Mouse (Mus musculus) liver, embryonic 11.5 days (tissue): ENCODE data around the gene Ppp1r12b. TPM values are rescaled to one million over a fixed set of nuclear protein-coding genes. Genes with fewer than 3 reads are reported as not detected.

Experiments
- ATAC-seq: fragments of 200-750 bp; cut with Nextera tagmentation; replicated peaks from 2 replicates; pipeline ENCODE4 v1.8.0; 2017; ENCODE audit warnings: moderate number of reproducible peaks, mild to moderate bottlenecking, moderate TSS enrichment, moderate library complexity; ENCODE audit not compliant: low FRiP score
- DNase-seq: peaks from one replicate; pipeline ENCODE4 v3.0.0-alpha.2; 2017; ENCODE audit warnings: low spot score
- H3K27ac ChIP-seq: fragments of 300-500 bp; sonication (generic); 2 replicates; pipeline ENCODE4 v1.5.1; 2014; ENCODE audit warnings: mild to moderate bottlenecking, low read depth, low read length, control low read depth
- H3K27me3 ChIP-seq: fragments of 300-500 bp; sonication (generic); replicated peaks from 2 replicates; pipeline ENCODE4 v1.6.1; 2014; ENCODE audit warnings: low read length, mixed read lengths; ENCODE audit not compliant: control insufficient read depth, insufficient read depth
- H3K36me3 ChIP-seq: fragments of 300-500 bp; sonication (generic); 2 replicates; pipeline ENCODE4 v1.6.1; 2014; ENCODE audit warnings: mild to moderate bottlenecking, low read length, moderate library complexity, mixed read lengths; ENCODE audit not compliant: control insufficient read depth, insufficient read depth
- H3K4me1 ChIP-seq: fragments of 300-500 bp; sonication (generic); replicated peaks from 2 replicates; pipeline ENCODE4 v1.6.1; 2014; ENCODE audit warnings: low read length, mixed read lengths; ENCODE audit not compliant: control insufficient read depth, insufficient read depth
- H3K4me2 ChIP-seq: fragments of 300-500 bp; sonication (generic); 2 replicates; pipeline ENCODE4 v1.6.1; 2014; ENCODE audit warnings: mild to moderate bottlenecking, control low read depth, moderate library complexity
- H3K4me3 ChIP-seq: fragments of 300-500 bp; sonication (generic); 2 replicates; pipeline ENCODE4 v1.5.1; 2014; ENCODE audit warnings: low read depth, low read length, control low read depth
- H3K9ac ChIP-seq: fragments of 300-500 bp; sonication (generic); 2 replicates; pipeline ENCODE4 v1.6.1; 2014; ENCODE audit warnings: low read depth, low read length, control low read depth
- H3K9me3 ChIP-seq: fragments of 300-500 bp; sonication (generic); 2 replicates; pipeline ENCODE4 v1.6.1; 2016; ENCODE audit warnings: low read length, inconsistent platforms, mixed read lengths; ENCODE audit not compliant: control insufficient read depth
- WGBS: fragments of 180-500 bp; shearing (Covaris S2); extraction: QIAGEN DNeasy Blood & Tissue Kit; methylation state at CpG from one replicate; pipeline ENCODE4 v1.1.7; 2014; 5-methylcytosine and 5-hydroxymethylcytosine counted together
- polyA plus RNA-seq: library from polyadenylated mRNA; unstranded; fragments of >200 nt; fragmentation: Nextera tagmentation; extraction: Ambion mirVana; gene quantifications from 2 replicates; pipeline ENCODE4 v1.2.1, GENCODE M21; 2014

Gene Ppp1r12b
- polyA plus RNA-seq, 1 experiment from 2014 or later: 4.4 TPM

DNA sequence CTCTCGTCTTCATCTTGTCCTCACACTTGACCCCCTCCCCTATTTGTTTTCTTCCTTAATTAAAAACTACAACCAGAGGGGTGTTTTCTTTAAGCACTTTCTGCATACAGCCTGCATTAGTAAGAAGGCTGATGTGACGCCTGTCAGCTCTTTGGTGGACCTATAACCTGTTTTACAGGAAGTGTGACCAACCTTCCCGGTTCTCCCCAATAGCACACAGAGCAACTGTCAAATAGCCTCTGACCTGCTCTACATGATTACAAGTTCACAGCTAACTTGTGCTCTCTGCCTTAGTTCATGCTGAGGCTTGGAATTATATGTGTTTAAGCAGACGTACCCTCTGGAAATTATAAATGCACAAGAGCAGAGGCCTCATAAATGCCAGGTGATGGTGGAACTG is 189.3 kb downstream of the Ppp1r12b start:
- 83% methylated on average over 4 of the region's 4 CpGs for WGBS
- Histone ChIP-seq H3K4me3 (no peak overlapping the region), H3K27me3 (no peaks in the 10 kb centered on the region), H3K27ac (no peak overlapping the region), H3K4me2 (no peak overlapping the region), H3K4me1 (peaks cover 4% of the 10 kb centered on the region), H3K9me3 (no peaks in the 10 kb centered on the region), H3K9ac (no peak overlapping the region), H3K36me3 (0 out of 2 replicates have a peak, but pooled peaks cover 2% of the 10 kb centered on the region)
- DNase-seq (no peak), ATAC-seq (no peak)

DNA sequence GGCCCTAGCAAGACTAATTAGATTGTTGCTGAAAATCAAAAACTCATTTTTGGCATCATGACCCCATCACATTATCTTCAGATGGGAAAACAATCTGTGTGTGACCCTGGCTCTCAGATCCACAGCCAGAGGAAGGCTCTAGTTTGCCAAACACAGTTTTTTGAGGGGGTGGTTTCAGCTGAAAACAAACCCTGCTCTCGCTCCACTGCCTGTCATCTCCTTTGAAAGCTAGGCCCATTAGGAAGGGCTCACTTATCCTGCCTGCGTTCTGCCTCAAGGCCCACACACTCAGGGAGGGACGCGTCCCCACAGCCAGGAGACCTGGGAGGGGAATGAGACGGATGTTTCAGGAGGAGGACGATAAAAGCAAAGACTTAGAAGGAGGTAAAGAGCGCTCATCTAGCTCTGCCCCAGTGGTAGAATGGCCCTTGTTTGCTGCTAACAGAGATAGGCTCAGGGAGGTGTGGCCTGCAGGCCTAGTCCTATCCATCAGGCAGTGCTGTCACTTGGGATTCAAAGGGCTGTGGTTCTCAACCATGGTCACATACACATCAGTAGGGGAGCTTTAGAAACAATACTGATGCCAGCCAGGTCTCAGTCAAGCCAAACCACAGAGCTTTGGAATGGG is 190.8 kb downstream of the Ppp1r12b start:
- Histone ChIP-seq H3K4me2 (no peak overlapping the region), H3K4me3 (no peak overlapping the region), H3K27me3 (no peaks in the 10 kb centered on the region), H3K4me1 (peaks cover 3% of the 10 kb centered on the region), H3K9me3 (no peaks in the 10 kb centered on the region), H3K36me3 (0 out of 2 replicates have a peak, but pooled peaks cover 2% of the 10 kb centered on the region), H3K9ac (no peak overlapping the region), H3K27ac (peak overlapping the region; percentile 3; the same call in 1 of the 2 replicates)
- DNase-seq (no peak), ATAC-seq (no peak; the same call in 1 of the 2 replicates)
- WGBS: 75% methylated on average over 7 of the region's 7 CpGs

DNA sequence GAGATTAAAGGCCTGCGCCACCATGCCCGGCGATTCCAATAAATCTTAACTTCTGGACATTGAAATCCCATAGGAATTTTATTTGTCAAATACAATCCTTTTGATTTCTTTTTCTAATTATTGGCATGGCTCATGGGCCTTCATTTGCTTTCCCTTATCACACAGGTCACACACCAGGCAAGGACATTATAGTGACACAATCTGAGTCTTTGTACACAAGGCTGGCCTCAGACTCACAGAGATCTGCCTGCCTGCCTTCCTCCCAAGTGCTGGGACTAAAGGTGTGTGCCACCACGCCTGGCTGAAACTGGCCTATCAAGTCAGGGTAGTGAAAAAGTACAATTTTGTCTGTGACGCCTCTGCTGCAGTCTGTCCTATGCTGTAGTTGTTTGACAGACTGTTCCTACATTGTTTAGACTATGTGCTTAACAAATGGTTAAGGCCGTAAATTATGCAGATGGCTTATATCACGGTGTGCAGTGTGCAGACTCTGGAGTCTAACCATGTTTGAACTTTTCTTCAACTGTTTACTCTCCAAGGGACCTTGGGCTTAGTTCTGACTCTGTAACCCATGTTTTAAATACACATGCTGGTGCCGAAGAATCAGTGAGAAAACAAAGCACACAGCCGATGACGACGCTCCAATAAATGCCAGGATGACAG is 191.8 kb downstream of the Ppp1r12b start:
- Histone ChIP-seq H3K4me1 (peaks cover 3% of the 10 kb centered on the region), H3K27me3 (no peaks in the 10 kb centered on the region), H3K27ac (no peak overlapping the region), H3K9me3 (no peaks in the 10 kb centered on the region), H3K4me2 (no peak overlapping the region), H3K36me3 (0 out of 2 replicates have a peak, but pooled peaks cover 2% of the 10 kb centered on the region), H3K9ac (no peak overlapping the region), H3K4me3 (no peak overlapping the region)
- DNase-seq: no peak
- no peak for ATAC-seq
- 72% methylated on average over 11 of the region's 11 CpGs for WGBS

DNA sequence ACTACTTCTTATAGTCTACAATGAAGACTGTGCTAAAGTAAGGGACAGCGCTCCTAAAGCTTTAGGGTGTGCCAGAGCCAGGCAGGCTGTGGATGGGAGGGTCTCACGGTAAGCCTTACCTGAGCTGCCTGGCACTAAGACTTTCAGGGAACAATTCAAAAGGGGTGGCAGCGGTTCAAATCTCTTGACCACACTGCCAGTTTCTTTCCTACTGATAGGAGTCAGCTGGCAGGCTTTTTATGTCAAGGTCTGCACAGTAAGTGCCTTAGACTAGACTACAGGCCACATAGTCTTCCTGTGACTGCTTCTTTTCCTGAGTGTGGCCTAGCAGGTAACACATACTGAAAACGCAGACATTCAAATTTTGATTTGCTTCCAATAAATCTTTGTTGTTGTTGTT is 192.5 kb downstream of the Ppp1r12b start:
- Histone ChIP-seq H3K4me2 (no peak overlapping the region), H3K36me3 (0 out of 2 replicates have a peak, but pooled peaks cover 2% of the 10 kb centered on the region), H3K4me1 (peaks cover 3% of the 10 kb centered on the region), H3K4me3 (no peak overlapping the region), H3K9ac (no peak overlapping the region), H3K9me3 (no peaks in the 10 kb centered on the region), H3K27me3 (no peaks in the 10 kb centered on the region), H3K27ac (no peak overlapping the region)
- no peak for ATAC-seq
- 87% methylated on average over 4 of the region's 4 CpGs for WGBS
- DNase-seq: no peak

DNA sequence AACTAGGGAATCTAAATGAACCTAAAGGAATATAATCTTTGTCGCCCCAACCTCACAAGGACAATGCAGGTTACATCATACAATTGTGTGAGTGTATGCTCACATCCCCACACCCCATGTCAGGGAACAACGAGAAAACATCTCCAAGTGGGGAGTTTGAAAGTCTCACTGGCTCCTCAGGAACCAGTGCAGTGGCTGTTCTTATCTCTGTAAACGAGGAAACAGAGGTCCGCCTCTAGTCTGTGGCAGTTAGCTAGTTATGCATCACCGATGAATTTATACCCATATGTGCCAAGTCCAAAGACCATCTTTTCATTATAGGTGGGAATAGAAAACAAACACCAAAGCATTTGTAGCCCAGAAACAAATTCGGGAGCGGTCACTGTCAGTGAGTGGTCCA is 194.2 kb downstream of the Ppp1r12b start:
- no peak for DNase-seq

DNA sequence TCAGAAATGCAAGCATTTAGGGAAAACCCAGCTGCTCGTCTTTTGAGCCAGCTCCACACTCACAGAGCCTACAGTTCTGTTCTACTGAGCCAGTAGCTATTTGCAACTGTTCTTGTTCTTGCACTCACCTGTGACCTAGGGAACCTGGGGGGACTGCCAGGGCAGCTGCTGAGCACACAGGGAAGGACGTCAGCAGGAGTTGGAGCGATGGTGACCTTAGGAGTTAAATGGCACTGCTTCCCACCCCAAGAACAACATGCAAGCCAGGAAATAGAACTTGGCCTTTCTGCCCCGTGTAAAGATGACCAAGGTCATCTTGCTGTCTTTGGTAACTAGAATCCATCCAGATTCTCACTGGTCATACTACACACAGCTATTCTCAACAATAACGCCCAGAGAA is 195.1 kb downstream of the Ppp1r12b start:
- H3K9me3 ChIP-seq: no peaks in the 10 kb centered on the region
- H3K36me3 ChIP-seq: 0 out of 2 replicates have a peak, but pooled peaks cover under 1% of the 10 kb centered on the region
- no peaks in the 10 kb centered on the region for H3K27me3 ChIP-seq
- no peak overlapping the region for H3K4me3 ChIP-seq
- H3K9ac ChIP-seq: no peak overlapping the region
- H3K4me1 ChIP-seq: peaks cover 3% of the 10 kb centered on the region
- no peak overlapping the region for H3K4me2 ChIP-seq
- WGBS: 83% methylated on average over 5 of the region's 5 CpGs
- no peak overlapping the region for H3K27ac ChIP-seq
- ATAC-seq (no peak), DNase-seq (no peak)

More for the DNA sequence above, 194.2 kb downstream of the Ppp1r12b start:
- Histone ChIP-seq H3K27ac (no peak overlapping the region), H3K4me1 (peaks cover 3% of the 10 kb centered on the region), H3K36me3 (0 out of 2 replicates have a peak, but pooled peaks cover 2% of the 10 kb centered on the region), H3K4me2 (no peak overlapping the region), H3K9ac (no peak overlapping the region), H3K9me3 (no peaks in the 10 kb centered on the region), H3K4me3 (no peak overlapping the region), H3K27me3 (no peaks in the 10 kb centered on the region)
- WGBS: 69% methylated on average over 7 of the region's 7 CpGs
- ATAC-seq: no peak

DNA sequence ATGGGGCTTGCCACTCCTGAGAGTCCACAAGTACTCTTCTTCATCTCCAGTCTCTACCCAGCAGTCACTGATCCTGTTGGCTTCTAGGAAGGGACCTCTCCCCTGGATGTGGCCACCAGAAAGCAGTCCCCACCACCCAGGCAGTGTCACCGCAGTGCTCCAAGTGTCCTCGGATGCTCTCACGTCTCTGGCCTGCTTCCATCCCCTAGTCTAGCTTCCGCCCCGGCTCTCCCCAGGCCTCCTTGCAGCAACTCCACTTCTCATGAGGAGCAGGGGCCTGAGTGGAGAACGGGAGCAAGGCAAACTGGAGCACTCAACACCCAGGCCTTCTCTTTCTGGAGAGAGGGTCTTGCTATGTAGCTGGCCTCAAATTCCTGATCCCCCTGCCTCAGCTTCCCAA is 196.6 kb downstream of the Ppp1r12b start:
- no peak overlapping the region for H3K4me2 ChIP-seq
- H3K4me3 ChIP-seq: no peak overlapping the region
- no peak overlapping the region for H3K9ac ChIP-seq
- peaks cover 3% of the 10 kb centered on the region for H3K4me1 ChIP-seq
- H3K27ac ChIP-seq: no peak overlapping the region
- no peaks in the 10 kb centered on the region for H3K9me3 ChIP-seq
- WGBS: 82% methylated on average over 6 of the region's 6 CpGs
- DNase-seq: no peak
- H3K36me3 ChIP-seq: no peaks in the 10 kb centered on the region
- no peaks in the 10 kb centered on the region for H3K27me3 ChIP-seq
- no peak for ATAC-seq

DNA sequence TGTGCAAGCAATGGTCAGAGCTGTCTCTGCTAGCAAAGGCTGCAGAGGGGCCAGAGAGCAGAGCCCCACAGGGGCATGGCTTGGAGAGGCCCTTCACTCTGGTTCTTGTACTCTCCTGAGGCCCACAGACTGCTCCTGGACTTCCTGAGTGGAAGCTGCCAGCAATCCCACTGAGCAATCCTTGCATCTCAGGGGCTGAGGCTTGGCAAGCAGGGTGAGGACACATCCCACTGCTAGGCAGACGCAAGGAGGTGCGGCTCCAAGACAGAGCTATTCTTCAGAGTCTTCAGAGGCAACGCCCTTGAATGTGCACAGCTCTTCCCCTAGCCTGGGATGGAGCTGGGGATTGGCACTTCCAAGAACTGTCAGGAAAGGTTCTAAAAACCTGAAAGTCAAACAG is 198.5 kb downstream of the Ppp1r12b start:
- Histone ChIP-seq H3K4me2 (no peak overlapping the region), H3K4me1 (peaks cover 5% of the 10 kb centered on the region; the same call in 1 of the 2 replicates), H3K36me3 (no peaks in the 10 kb centered on the region), H3K27ac (no peak overlapping the region), H3K27me3 (no peaks in the 10 kb centered on the region), H3K9ac (no peak overlapping the region), H3K4me3 (no peak overlapping the region), H3K9me3 (no peaks in the 10 kb centered on the region)
- WGBS: 88% methylated on average over 3 of the region's 3 CpGs
- DNase-seq: no peak
- ATAC-seq: no peak
